Mouse (Mus musculus) cerebral cortex, adult 2 months (tissue): ENCODE results near the gene Mmd2.

Experiments
- WGBS: fragments of 180-500 bp; shearing (Covaris S2); methylation state at CpG from one replicate; pipeline ENCODE4 v1.1.7; 2018; 5-methylcytosine and 5-hydroxymethylcytosine counted together

Mmd2 gene

DNA sequence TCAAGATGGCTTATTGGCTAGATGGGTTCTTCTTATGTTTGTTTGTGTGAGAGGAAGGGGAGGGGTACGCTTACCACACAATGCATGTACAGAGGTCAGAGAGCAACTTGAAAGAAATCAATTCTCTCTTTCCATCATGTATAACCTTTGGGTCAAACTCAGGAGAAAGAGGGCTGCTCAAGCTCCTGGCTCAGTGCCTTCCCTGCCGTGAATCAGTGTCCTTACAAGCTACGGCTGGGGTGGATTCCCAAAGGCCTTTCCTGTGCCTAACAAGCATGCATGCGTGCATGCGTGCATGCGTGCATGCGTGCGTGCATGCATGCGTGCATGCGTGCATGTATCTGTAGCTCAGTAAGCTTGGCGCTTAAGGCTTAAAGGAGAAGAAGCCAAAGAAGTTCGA is 3.3 kb downstream of the Mmd2 start:
- 87% methylated on average over 12 of the region's 12 CpGs for WGBS

DNA sequence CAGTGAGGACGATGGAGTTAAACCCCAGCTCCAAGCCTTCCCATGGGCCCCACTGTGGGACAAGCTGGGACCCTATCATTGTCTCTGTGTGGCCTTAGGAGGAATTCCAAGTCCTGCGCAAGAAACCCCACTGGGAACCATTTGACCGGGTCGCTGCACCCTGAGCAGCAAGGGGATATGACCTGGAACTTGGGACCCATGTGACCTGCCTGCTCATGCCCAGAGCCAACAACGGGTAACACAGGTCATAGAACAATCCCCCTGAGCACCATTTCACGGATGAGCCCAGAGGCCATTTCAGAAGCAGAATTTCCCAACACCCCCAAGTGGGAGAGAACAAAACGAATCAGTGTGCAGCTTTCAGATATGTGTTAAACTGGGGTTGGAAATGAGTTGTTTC is 4.2 kb downstream of the Mmd2 start:
- WGBS: 67% methylated on average over 7 of the region's 7 CpGs

DNA sequence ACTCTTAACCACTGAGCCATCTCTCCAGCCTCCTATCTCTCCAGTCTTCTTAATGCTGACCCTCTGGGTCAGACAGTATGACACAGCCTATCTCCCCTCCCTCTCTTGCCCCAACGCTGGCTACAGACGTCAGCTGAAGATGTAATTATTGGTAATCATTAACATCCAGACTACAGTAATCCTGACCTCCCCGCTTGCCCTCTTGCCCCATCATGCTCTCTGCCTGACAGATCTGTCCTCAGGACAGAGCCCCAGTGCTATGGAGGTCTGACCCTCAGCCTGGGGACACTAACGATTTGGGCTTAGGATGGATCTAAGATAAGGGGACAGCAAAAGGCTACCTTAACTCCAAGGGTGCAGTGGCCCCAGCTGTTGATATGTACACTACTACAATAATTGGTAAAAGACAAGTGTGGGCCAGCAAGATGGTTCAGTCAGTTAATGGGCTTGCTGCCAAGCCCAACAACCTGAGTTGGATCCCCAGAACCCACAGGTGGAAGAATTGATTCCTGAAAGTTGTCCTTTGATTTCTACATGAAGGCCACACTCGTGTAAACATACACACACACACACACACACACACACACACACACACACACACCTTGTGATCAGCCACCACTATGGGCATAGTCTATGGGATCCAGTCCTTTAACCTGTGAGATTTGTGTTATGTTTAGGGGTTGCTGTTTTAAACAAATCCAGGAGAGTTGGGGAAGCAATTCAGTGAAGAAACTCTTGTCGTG is 10.8 kb downstream of the Mmd2 start:
- WGBS: 87% methylated on average over 6 of the region's 6 CpGs

DNA sequence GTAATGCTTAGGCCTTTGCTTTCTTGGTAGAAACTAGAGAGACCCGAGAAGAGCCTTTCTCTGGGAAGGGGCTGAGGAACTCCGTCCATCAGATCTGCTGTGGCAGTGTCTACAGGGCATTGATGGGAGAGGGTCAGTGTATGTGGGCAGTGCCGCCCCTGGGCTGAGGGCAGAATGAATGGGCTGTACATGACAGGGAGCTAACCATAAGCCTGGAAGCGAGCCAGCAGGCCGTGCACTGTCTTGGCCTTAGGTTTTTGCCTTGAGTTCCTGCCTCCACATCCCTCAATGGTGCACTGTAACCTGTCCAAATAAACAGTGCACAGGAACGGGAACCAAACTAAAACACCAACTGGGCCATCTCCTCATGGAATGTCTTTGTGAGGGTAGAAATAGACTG is 11.9 kb downstream of the Mmd2 start:
- 72% methylated on average over 6 of the region's 6 CpGs for WGBS

DNA sequence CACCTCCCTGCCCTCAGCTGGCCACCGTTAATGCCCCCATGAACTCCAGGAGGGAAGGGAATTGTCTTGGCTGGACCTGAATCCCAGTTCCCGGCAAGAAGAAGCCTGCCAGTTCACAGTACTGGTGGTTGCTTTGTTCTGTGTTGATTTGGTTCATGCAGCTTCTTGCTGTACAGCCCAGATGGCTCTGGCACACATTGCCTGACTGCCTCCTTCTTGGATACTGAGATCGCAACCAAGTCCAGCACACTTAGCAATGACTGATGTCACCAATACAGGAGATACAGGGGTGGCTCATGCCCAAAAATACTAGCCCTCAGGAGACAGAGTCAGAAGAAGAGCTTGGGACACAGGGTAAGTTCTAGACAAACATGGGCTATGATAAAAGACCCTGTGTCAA is 12.9 kb downstream of the Mmd2 start:
- 18% methylated on average over 3 of the region's 3 CpGs for WGBS

DNA sequence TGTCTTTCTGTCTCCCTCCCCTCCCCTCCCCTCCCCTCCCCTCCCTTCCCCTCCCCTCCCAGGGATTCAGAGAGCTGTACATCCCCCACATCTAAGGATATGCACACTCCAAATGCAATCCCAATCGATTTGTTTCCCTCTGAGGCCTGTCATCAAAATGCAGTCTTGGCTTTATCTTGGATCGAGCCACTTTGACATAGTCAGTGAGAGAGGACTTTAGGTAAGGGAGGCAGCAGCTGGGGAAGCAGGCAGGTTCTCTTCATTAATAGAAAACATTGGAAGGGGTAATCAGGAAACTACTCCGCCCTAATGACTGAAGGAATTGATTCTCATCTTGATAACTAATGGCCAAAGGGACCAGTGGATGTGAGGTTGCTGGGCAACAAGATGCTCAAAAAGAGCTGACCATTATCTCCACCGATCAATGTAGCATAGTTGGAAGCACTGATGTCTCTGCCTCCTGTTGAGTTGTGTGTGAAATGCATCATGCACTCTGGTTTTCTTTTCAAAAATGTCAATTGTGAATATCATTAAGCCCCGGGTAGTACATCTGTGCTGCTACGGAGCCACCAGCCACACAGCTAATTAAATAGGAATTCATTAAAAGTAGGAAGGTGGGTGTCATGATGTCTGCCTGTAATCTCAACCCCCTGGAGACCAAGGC is 17.5 kb downstream of the Mmd2 start:
- WGBS: 56% methylated on average over 6 of the region's 6 CpGs

DNA sequence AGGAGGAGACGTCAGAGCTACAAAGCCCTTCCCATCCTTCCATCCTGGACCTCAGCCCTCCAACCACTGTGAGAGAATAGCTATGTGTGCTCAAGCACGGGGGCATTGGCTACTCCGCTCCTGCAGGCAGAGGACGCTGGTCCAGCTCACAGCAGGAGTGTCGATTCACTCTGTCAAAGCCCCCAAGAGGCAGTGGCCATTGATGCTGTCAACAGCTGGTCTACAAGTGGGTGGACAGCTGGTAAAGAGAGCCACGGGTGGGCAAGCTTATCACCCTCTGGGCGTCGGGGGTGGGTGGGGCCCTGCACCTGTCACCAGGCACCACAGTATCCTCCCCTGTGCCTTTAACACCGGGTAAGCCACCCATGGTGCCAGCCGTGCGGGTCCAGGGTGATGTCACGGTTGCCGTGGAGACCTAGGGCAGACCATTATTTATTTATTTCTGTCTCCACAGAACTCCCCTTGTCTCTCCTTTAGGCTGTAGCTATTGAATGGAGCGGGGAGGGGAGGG is 24.9 kb downstream of the Mmd2 start:
- WGBS: 28% methylated on average over 14 of the region's 14 CpGs

DNA sequence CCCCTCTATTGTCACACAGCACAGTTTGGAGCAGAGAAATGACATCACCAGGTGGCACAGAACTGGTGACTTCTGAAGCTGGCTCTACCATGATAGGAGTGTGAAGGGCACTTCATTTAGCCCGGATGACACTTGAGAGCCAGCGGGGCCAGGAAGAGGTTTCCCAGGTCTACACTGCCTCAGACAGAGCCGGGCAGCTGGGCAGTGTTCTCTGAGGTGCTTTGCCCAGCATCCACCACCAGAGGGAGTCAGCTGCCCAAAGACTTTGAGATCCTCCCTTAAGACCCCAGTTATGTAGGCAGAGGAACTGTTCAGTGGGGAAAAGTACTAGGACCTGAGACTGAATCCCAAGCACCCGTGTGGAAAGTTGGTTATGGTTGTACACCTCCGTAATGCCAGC is 27.1 kb downstream of the Mmd2 start:
- 15% methylated on average over 5 of the region's 5 CpGs for WGBS

DNA sequence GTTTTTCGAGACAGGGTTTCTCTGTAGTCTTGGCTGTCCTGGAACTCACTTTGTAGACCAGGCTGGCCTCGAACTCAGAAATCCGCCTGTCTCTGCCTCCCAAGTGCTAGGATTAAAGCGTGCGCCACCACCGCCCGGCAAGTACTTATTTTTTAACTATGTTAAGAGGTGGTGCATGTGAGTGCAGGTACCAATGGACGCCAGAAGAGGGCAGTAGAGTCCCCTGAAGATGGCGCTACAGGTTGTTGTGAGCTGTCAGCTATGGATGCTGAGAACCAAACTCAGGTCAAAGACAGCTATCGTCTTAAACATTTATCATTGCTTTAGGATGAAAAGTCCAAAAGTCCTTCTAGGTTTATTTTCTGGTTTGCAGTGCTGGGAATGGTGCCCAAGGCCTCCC is 30.4 kb downstream of the Mmd2 start:
- 87% methylated on average over 10 of the region's 10 CpGs for WGBS

DNA sequence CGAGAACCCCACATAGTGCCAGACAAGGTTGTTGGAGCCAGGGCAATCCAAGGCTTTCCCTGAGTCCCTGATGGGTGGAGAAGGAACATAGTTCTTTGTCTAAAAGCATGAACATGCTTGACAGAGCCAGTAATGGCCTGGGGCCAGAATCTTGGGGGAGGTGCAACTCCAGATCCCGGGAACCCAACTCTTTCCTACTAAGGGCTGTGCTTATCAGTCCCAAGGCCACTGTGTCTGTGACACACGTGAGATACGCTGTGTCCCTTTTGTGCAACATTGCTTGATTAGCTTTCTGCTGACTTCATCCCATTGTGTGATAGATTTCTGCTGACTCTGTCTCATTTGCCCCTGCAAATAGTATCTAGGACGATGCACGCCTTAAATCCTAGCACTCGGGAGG is 31.8 kb downstream of the Mmd2 start:
- WGBS: 66% methylated on average over 7 of the region's 7 CpGs

DNA sequence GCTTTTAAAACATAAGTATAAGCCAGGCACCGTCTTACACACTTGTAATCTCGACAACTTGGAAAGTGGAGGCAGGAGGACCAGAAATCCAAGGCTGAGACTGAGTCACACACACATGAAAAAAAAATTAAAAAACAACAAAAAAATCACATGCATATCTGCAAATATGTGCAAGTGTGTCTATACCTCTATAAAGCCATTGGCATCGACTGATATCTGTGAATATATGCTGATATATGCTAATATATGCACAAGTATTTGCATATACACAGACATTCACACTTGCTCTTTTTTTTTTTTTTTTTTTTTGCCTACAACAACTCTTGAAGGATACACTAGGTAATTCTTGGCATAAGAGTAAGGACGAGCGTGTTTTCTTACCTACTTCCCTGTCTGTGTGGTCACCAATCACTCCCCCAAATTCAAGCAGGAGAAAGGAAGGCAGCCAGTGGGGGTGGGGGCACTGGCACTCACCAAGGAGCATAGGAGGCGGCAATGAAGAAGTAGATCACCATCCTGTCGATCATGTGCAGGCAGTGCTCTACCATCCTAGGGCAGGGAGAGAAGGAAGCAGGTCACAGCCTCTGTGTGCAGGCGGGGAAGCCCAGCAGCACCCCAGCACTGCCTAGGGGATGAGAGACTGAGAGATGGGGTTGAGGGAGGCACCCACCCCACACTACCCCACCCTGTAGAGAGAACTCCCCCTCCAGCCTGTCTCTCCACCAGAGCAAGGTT is 34.1 kb downstream of the Mmd2 start:
- WGBS: 48% methylated on average over 8 of the region's 8 CpGs

DNA sequence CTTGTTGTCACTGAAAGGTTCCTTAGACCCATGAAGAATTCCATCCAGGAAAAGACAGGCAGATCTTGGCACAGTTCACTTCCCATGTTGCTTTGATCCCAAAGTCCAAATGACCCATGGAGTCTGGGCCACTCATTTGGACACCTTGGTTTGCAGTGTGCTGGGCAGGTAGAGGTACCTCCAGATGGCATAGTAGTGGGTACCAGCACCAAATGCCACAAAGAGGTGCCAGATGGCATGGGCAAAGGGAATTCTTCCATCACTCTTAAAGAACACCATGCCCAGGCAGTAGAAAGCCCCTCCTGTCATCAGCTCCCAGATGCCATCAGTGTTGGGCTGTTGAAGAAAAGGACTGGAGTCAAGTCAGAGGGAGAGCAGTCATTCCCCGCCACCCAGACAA is 44.0 kb downstream of the Mmd2 start:
- 91% methylated on average over 1 of the region's 1 CpGs for WGBS

DNA sequence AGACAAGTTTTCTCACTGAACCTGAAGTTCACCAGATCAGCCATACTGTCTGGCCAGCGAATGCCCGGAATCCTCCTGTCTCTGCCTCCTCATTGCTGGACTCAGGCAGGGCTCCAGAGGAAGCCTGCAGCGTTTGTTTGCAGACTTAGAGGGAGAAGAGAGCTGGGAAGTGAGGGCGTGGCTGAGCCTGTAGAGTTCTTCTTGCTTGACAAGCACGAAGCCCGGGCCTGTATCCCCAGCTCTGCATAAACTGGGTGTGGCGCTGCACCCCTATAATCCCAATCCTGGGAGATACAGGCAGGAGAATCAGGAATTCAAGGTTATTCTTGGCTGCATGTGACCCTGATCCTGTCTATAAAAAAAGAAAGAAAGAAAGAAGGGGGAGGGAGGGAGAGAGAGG is 48.3 kb downstream of the Mmd2 start:
- WGBS: 66% methylated on average over 7 of the region's 7 CpGs

DNA sequence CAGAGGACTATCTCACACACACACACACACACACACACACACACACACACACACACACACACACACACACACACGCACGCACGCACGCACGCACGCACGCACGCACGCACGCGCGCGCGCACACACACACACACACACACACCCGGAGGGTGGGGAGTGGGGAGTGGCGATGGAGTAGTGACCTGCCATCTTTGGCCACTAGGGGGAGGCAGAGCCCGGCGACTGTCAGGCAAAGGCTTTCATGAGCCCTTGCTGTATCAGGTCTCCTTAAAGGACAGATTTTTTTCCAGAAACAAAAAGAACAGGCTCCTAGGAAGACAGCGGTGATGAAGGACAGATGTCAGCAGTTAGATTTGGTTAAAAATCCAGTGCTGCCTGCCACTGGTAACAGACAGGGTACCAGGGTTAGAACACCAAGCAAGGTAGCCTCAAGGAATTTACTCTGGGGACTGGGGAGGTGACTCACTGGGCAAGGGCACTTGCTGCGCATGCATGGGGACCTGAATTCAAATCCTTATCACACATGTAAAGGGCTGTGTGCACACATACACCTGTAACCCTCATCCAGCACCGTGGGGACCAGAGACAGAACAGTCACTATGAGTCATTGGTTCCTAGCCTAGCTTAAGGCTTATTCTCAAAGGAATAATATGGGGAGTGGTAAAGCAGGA is 51.1 kb downstream of the Mmd2 start:
- 25% methylated on average over 21 of the region's 21 CpGs for WGBS

DNA sequence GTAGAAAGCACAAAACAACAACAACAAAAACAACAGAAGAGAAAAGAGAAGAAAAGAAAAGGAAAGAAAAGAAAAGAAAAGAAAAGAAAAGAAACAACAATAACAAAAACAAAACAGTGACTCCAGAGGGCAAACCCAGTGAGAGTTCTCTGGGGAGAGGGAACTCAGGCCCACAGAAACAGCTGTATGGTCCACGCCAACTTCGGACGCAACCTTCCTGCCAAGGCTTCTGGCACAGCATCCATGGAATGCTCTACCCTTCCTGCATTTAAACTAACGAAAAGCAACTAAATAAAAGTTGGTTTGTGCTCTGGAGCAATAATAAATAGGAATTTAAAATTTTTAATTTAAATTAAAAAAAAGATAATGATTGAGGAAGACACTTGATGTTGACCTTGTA is 51.9 kb downstream of the Mmd2 start:
- 64% methylated on average over 4 of the region's 4 CpGs for WGBS

DNA sequence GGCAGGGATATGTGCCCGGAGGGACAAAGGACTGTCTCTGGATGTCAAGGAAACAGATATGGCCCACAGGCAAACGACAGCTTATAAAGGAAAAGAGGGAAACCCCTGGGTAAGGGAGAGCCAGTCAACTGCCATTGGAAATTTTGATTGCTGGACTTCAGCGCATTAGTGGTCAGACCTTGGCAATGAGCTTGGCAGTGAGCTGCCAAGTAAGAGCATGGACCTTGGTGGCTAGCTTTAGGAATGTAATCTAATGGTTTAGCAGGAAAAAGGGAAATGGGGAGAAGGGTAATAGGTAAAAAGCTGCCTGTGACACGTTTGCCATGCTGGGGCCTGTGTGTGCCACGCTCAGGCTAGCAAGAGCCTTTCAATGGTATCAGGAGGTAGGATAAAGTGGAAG is 52.7 kb downstream of the Mmd2 start:
- WGBS: 85% methylated on average over 5 of the region's 5 CpGs

DNA sequence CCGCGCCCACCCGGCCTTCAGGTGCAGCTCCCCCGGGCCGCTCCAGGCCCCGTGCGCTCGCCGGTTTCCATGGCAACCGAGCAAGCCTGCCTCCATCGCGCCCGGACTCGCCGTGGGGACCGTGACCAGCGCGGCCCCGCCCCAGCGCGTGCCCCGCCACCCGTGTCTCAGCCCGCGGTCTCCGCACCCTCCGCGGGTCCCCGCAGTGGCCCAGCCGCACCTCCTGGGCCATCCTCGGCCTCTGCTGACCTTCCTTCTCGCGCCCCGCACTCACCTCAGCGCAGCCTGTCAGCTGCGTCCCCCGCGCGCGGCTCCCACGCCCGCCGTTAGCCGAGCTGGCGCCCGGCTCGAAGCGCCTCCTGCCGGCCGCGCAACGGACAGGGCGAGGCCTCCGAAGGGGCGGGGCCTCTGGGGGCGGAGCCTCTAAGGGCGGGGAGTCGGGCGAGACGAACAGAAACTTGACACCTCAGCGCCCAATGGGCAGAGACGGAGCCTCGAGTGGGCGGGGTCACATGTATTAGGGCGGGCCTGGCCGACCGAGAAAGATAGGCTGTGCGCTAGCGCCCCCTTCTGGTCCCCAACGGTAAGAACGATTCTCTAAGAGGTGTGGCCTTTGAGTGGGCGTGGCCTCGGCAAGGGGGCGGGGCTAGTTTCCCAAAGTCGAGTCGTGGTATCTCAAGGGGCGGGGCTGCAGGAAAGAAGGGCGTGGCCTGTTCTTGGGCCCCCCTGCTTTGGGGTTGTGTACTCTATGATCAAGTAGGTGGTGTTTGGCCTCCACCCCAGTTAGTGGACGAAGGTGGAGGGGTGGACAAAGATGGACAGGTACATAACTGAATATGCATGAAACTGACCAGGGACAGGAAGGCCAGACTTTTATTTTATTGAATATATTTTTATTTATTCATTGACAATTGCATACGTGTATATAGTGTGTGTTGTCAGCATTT is 57.6 kb downstream of the Mmd2 start, which contains the start of gene Radil:
Gene Radil, minus strand, starts transcription at position 393 of the 947 bp plus-strand sequence.
- WGBS: 3% methylated on average over 80 of the region's 80 CpGs

DNA sequence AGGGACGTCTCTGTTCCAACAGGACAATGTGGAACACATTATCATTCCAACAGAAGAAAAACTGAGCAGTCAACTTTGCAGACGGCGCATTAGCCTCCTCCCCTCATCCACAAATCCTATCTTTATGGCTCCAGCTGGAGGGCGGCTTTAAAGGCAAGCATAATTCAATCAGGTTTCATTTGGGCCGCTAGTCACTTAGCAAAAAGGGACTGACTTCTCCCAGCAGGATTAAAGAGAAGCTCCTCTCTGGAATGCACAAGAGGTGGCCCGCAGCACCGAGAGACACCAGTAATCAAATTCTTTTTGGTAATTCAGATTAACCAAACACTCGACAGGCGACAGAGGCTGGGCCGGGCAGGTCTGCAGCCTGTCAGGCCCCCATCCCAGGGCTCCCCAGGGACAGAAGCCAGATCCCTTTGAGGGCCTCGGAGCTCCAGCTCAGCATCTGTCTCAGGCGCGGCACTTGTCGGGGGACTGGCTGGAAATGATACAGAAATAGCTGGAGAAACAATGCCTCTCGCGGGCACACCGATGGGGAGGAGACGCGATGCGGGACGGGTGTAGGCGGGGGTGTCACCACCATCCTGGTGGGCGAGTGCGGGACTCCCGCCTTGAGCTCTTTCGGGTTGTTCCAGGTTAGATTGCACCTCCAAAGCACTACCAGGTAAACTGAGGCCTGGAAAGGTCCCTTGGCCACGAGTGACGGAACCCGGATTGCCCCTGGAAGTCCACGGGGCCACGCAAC is 58.5 kb downstream of the Mmd2 start:
- 7% methylated on average over 31 of the region's 31 CpGs for WGBS

DNA sequence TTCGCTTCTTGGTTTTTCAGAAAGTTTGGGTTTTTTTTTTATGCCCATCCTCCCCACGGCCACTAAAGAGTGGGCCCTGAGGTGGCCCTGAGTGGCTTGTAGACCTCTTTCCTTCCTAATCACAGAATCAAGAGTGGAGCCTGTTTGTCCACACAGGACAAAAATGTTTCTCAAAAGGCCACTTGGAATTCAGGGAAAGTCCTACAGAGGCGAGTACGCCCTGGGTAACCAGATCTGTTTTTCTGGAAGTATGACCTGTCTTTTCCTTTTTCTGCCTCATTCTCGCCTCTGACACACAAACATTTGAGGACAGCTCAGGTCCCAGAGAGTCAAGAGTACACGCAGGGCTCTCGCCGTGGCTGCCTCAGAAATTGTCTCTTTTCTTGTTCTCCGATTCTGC is 59.2 kb downstream of the Mmd2 start:
- WGBS: 71% methylated on average over 9 of the region's 9 CpGs

DNA sequence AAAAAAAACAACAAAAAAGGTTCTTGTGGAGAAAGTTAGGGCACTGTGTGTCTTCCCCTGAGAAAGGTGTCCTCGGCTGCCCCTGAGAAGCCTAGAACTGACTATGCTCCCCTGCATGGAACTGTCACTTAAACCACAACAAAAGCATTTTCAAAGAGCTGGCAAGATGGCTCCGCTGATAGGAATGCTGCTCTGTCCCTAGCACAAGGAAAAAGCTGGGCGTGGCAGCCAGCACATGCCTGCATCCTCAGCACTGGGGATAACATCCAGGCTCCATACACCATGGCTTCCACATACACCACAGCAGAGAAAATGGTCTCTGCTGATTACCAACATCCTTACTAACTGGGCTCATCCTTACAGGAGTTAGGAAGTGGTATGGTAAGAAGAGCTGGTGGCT is 61.5 kb downstream of the Mmd2 start:
- WGBS: 90% methylated on average over 3 of the region's 3 CpGs
